Mouse (Mus musculus) R1 (cell line): ENCODE results near the gene Porcn.

Experiments used
- DNase-seq: peaks from one replicate; pipeline ENCODE4 v3.0.0-alpha.2; 2018; ENCODE audit warnings: low read depth, low spot score

Gene Porcn

DNA sequence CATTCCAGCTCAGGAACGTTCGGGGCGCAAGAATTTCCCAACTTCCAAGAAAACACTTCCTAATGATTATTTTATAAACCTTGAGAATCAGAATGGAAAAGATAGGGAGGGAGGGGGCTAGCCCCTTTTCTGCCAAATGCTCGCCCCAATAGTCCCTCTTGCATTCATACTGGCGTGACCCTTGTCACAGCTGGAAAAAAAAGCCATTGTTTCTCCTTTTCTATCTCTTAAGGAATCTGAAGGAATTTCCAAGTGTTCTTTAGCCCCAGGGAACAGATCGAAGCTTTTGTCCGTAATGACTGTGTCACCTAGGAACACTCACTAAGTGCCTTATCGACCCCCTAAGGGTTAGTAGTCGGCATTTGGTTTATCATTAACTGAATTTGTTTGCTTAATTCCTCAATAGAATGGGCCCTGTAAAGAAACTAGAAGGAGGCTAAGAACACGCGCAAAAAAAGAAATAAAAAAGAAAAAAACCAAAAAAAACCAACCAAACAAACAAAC, 421 bp upstream of the Porcn start:
- DNase-seq = peak; percentile 89

DNA sequence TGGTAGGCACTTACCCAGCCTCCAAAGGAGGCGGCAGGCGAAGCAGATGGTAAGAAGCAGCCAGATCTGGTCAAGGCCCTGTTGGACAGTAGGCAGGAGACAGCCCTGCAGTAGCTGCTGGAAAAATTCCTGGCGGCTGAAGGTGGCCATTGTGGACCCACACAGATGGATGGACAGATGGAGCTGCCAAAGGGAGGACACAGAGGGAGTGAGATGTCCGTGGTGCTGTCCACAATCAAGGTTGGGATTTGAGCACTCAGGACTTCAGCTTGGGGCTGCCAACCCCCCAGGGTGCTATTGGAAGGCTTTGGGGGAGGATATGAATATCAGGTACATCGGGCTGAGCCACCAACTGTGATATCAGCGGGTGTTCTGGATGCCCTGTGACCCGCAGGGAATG, 774 bp downstream of the Porcn start:
- DNase-seq = no peak

- peak; percentile 59 for DNase-seq
These were observed 1.2 kb downstream of the Porcn start for GRCm38 (mm10) chrX:8205088-8205487.

DNA sequence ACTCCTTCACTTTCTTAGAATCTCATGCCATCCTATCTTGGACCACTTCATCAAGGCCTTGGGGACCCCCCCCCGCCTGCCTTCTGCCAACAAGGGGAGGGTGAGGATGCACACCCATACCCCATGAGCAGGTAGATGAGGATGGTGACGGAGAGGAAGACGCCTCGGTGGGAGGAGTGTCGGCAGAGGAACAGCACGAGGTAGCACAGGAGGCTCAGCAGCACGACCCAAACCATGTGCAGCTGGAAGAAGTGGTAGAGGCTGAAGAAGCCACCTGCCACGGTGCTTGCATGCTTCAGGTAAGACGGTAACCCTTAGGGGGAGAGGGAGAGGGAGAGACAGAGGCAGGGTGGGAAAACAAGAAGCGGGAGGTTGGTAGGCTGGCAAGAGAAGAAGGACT, 2.2 kb downstream of the Porcn start:
- DNase-seq = no peak

DNA sequence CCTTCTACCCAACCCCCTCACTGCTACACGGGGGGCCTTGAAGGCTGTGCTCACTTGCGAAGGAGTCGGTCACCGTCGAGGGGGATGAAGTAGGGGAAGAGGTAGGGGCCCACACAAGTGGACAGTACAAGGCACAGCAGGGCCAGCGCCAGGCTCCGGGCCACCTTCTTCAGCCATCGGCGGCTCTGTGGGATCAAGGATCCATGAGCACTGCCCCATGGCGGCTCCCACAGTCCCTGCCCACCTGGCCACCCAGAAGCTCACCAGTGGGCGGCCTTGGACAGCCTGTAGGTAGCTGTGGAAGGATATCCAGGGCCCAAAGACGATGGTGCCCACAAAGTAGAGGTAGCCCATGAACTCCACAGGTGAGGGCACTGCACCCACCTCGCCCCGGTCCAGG, 3.2 kb downstream of the Porcn start:
- DNase-seq = no peak

- DNase-seq = peak; percentile 13
These were observed 13.0 kb downstream of the Porcn start, which contains the start of gene Ebp for GRCm38 (mm10) chrX:8193419-8193723. Gene Ebp (minus strand): TSS chrX:8193512.

- DNase-seq = peak; percentile 91
These were observed 13.5 kb downstream of the Porcn start for GRCm38 (mm10) chrX:8192640-8193418.

DNA sequence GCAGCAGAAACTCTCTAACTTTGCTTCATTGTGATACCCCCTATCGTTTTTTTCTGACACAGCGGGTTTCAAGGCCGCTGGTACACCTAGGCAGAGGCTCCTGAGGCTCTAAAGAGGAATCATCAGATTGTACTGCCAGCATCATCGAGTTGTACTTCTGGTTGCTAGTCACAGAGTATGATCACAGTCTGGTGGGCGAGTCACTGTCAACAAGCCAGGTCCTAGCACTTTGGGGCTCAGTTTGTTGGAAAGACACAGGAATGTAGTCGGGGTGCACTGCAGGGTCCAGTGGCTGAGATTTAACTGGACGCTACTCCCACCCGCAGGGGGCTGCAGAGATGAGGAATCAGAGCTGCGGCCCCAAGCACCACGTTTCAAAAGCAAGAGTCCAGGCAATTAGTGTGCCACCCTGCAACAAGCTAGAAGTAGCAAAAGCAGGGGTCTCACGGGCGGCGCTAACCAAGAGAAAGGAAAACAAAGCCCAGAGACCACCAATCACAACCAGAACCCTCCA, 14.1 kb downstream of the Porcn start:
- peak; percentile 39 for DNase-seq

- peak; percentile 88 for DNase-seq
These were observed 23.3 kb downstream of the Porcn start for GRCm38 (mm10) chrX:8182871-8183540.

- DNase-seq = no peak
These were observed 26.7 kb downstream of the Porcn start for GRCm38 (mm10) chrX:8179646-8180045.

- no peak for DNase-seq
These were observed 27.5 kb downstream of the Porcn start for GRCm38 (mm10) chrX:8178871-8179270.

DNA sequence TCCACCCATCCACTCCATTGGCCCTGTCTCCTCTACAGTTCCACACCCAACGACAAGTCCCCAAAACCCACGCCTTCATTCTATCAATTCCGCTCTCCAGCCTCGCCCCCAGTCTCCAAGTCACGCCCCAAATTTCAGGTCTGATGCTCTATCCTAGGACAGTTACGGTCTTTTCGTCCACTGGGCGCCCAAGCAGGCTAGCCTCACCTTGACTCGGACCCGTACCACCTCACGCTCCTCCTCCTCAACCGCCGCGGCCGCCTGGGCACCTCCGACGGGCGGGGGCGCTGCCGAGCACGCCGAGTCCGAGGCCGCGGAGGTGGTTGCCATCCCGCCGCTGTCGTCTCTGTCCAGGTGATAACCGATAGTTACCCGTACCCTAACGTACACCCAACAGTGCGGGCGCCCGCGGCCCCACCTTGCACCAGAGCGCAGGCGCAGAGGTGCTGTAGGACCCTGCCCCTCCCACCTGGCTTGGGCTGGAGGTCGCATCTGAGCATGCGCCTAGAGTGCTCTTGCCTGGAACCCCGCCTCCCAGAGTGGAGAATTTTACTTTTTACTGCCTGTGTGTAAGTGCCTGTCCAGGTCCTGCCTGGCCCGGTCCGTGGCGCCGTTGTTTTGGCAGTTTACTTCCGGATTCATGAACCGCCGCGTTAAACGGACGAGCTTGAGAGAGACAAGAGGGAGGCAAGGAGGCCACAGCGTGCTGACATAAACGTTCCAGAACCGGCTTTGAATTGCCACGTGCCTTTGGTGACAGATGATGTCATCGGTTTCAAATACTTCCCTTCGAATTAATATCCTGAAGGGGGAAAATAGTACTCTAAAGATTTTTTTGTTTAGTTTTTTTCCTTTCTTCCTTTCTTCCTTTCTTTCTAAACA, 30.6 kb downstream of the Porcn start, which contains the start of gene Tbc1d25:
Gene Tbc1d25, minus strand, starts transcription at position 678 of the 882 bp plus-strand sequence.
- peak; percentile 93 for DNase-seq

GRCm38 (mm10) chrX:8175169-8175503, 31.2 kb downstream of the Porcn start:
- DNase-seq = no peak

- DNase-seq = peak; percentile 85
These were observed 38.3 kb downstream of the Porcn start for GRCm38 (mm10) chrX:8167716-8168647.

- no peak for DNase-seq
These were observed 41.9 kb downstream of the Porcn start for GRCm38 (mm10) chrX:8164471-8164870.

- no peak for DNase-seq
These were observed 43.2 kb downstream of the Porcn start for GRCm38 (mm10) chrX:8163076-8163475.

DNA sequence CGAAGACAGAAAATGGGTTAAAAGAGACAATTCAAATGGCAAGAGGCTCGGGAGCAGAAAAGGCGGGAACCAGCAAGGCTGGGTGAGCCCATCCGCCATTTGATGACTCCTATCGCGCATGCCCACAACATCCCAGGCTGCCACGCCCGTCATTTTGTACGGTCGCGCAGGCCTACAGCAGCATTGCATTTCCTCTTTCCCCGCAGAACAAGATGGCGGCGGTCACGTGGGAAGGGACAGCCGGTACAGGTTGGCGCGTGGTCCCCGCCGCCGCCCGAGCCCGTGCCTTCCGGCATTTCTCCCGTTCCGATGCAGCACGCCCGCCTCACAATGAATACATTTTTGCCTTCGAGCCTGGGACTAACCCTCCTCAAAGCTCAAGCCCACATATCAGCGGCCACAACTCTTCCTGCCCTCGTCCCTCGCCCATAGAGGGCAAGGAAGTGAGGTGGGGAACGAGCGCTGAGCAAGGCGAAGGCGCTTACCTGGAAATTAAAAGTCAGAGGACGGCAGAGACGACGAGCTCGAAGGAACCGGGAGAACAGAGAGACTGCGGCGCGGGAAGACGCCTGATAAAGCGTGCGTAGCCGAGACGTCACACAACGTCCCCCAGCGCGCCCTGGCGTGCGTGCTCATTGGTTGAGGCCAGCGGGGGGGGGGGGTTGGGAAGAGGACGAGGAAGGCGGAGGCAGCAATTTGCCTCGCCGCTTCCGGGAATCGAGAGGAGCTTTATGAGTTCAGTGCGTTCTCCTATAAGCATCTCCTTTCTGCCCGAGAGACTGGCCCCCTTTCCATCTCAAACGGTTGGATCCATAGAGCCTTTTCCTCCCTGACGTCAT, 61.0 kb downstream of the Porcn start, which contains the start of gene Rbm3:
Gene Rbm3, minus strand, starts transcription at position 728 of the 839 bp plus-strand sequence.
- DNase-seq = peak; percentile 92
